Comparison of ENCODE assay signal across 17 mouse cellular contexts in genomic region chr2:74678891-74679595, GRCm38 (mm10). TPM values are rescaled to one million over a fixed set of nuclear protein-coding genes. Genes with fewer than 3 reads are reported as not detected.
DNase-seq lines count a peak whose midpoint lies in the region; ATAC-seq and TF ChIP-seq lines count a peak whose summit lies in the region.
"Had no signal": no experiment of that assay in that cellular context is flagged by ENCODE, and none has a peak within 500 bp of the region (broad histone marks: within the 10 kb centered on the region; RNA-seq: fewer than 3 reads in every experiment).

Hoxd11 (plus strand) TSS chr2:74679557.

- H3K79me2 ChIP-seq in heart, adult 2 months (replicated peaks; ENCODE audit: control insufficient read depth, insufficient read depth, low read length): no peaks in the 10 kb centered on the region

- no peak within 1 kb of the TSS for H3K27ac ChIP-seq in heart, adult 2 months
- H3K27ac ChIP-seq in liver, embryonic 11.5 days (ENCODE audit: low read depth, low read length): no peak within 1 kb of the TSS
- no peak within 1 kb of the TSS for H3K27ac ChIP-seq in liver, embryonic 12.5 days
- H3K27ac ChIP-seq in intestine, embryonic 14.5 days (ENCODE audit: low read depth): peak within 1 kb of the TSS; percentile 19; the same call in 1 of the 2 replicates
- peak within 1 kb of the TSS; percentile 82 for H3K27ac ChIP-seq in neural tube, embryonic 13.5 days (replicated peaks)
- H3K27ac ChIP-seq: hindbrain, embryonic 15.5 days; stomach, embryonic 15.5 days had no signal

- TF ChIP-seq CTCF in heart, adult 2 months (IDR thresholded peaks at IDR 0.05): no peak

- intact Hi-C loops in heart, adult 2 months (cut with DNase I): no loop called here

- H3K27me3 ChIP-seq in heart, adult 2 months (ENCODE audit: control insufficient read depth, insufficient read depth, low read length): peaks cover 43% of the 10 kb centered on the region
- peaks cover 100% of the 10 kb centered on the region for H3K27me3 ChIP-seq in liver, embryonic 11.5 days (replicated peaks; ENCODE audit: control insufficient read depth, insufficient read depth, low read length)
- H3K27me3 ChIP-seq in liver, embryonic 12.5 days (replicated peaks): peaks cover 100% of the 10 kb centered on the region
- peaks cover 100% of the 10 kb centered on the region for H3K27me3 ChIP-seq in intestine, embryonic 14.5 days (replicated peaks; ENCODE audit: control insufficient read depth, insufficient read depth, low read length)
- H3K27me3 ChIP-seq in neural tube, embryonic 13.5 days: peaks cover 99% of the 10 kb centered on the region

- WGBS in heart, adult 2 months: 5% methylated on average over 15 of the region's 15 CpGs
- 5% methylated on average over 15 of the region's 15 CpGs for WGBS in liver, embryonic 11.5 days
- 4% methylated on average over 15 of the region's 15 CpGs for WGBS in liver, embryonic 12.5 days (ENCODE audit: insufficient replicate concordance)
- WGBS in intestine, embryonic 14.5 days: 2% methylated on average over 15 of the region's 15 CpGs
- 2% methylated on average over 15 of the region's 15 CpGs for WGBS in neural tube, embryonic 13.5 days

- DNase-seq in heart, adult 11 months: peak; percentile 52
- no peak for DNase-seq in heart, adult 2 months
- no peak for DNase-seq in liver, embryonic 11.5 days (ENCODE audit: low spot score)
- DNase-seq in intestine, embryonic 14.5 days (ENCODE audit: low spot score): peak; percentile 58
- no peak for DNase-seq in ovary, postnatal 36 days (ENCODE audit: low spot score)
- DNase-seq in embryo, embryonic 10.5 days (ENCODE audit: low spot score): no peak
- DNase-seq: adrenal gland, adult 2 months; layer of hippocampus, postnatal 36 days; lung, adult 18-20 months; right cerebral cortex, postnatal 4 days had no signal

- TF ChIP-seq POLR2A in heart, adult 2 months (IDR thresholded peaks at IDR 0.05; ENCODE audit: insufficient read depth, low read depth, low read length): no peak

- H3K4me2 ChIP-seq in liver, embryonic 11.5 days: peak within 1 kb of the TSS; percentile 6; the same call in 1 of the 2 replicates
- no peak within 1 kb of the TSS for H3K4me2 ChIP-seq in liver, embryonic 12.5 days
- H3K4me2 ChIP-seq in intestine, embryonic 14.5 days (ENCODE audit: low read length): peak within 1 kb of the TSS; percentile 18; the same call in 1 of the 2 replicates
- H3K4me2 ChIP-seq in neural tube, embryonic 13.5 days: peak within 1 kb of the TSS; percentile 44
- H3K4me2 ChIP-seq: hindbrain, embryonic 15.5 days; midbrain, embryonic 11.5 days; stomach, embryonic 15.5 days had no signal

- TF ChIP-seq EP300 in heart, adult 2 months (IDR thresholded peaks at IDR 0.05; ENCODE audit: insufficient read depth, low read depth, low read length): no peak

- no peak within 1 kb of the TSS for H3K9ac ChIP-seq in heart, adult 2 months (ENCODE audit: low read depth, low read length)
- no peak within 1 kb of the TSS for H3K9ac ChIP-seq in liver, embryonic 11.5 days (ENCODE audit: low read depth, low read length)
- no peak within 1 kb of the TSS for H3K9ac ChIP-seq in liver, embryonic 12.5 days
- H3K9ac ChIP-seq in intestine, embryonic 14.5 days (ENCODE audit: low read length): no peak within 1 kb of the TSS
- peak within 1 kb of the TSS; percentile 75 for H3K9ac ChIP-seq in neural tube, embryonic 13.5 days
- H3K9ac ChIP-seq: hindbrain, embryonic 15.5 days; stomach, embryonic 15.5 days had no signal

- H3K9me3 ChIP-seq in liver, embryonic 11.5 days (ENCODE audit: control insufficient read depth, low read length): no peaks in the 10 kb centered on the region
- H3K9me3 ChIP-seq in liver, embryonic 12.5 days (replicated peaks): no peaks in the 10 kb centered on the region
- H3K9me3 ChIP-seq in intestine, embryonic 14.5 days (ENCODE audit: control insufficient read depth, low read length): no peaks in the 10 kb centered on the region
- no peaks in the 10 kb centered on the region for H3K9me3 ChIP-seq in neural tube, embryonic 13.5 days
- H3K9me3 ChIP-seq: hindbrain, embryonic 15.5 days; stomach, embryonic 15.5 days had no signal

- no peak for ATAC-seq in liver, embryonic 11.5 days (replicated peaks; ENCODE audit: low FRiP score)
- ATAC-seq in liver, embryonic 12.5 days: no peak
- ATAC-seq in intestine, embryonic 14.5 days (replicated peaks; ENCODE audit: low FRiP score, low TSS enrichment, low read depth): no peak
- ATAC-seq in neural tube, embryonic 13.5 days (ENCODE audit: low read depth): no peak
- ATAC-seq: forebrain, embryonic 14.5 days had no signal

- H3K36me3 ChIP-seq in heart, adult 2 months (ENCODE audit: control insufficient read depth, insufficient read depth, low read length): no peaks in the 10 kb centered on the region
- H3K36me3 ChIP-seq in liver, embryonic 11.5 days (ENCODE audit: control insufficient read depth, insufficient read depth, low read length): no peaks in the 10 kb centered on the region
- no peaks in the 10 kb centered on the region for H3K36me3 ChIP-seq in liver, embryonic 12.5 days
- H3K36me3 ChIP-seq in intestine, embryonic 14.5 days (ENCODE audit: control insufficient read depth, insufficient read depth, low read length): no peaks in the 10 kb centered on the region
- no peaks in the 10 kb centered on the region for H3K36me3 ChIP-seq in neural tube, embryonic 13.5 days
- H3K36me3 ChIP-seq: hindbrain, embryonic 15.5 days; stomach, embryonic 15.5 days had no signal

- H3K4me3 ChIP-seq in heart, adult 2 months: no peak within 1 kb of the TSS
- no peak within 1 kb of the TSS for H3K4me3 ChIP-seq in liver, embryonic 11.5 days (ENCODE audit: low read depth, low read length)
- H3K4me3 ChIP-seq in liver, embryonic 12.5 days: no peak within 1 kb of the TSS
- H3K4me3 ChIP-seq in intestine, embryonic 14.5 days (ENCODE audit: low read depth, low read length): peak within 1 kb of the TSS; percentile 27
- peak within 1 kb of the TSS; percentile 42 for H3K4me3 ChIP-seq in neural tube, embryonic 13.5 days
- H3K4me3 ChIP-seq: hindbrain, embryonic 15.5 days; stomach, embryonic 15.5 days had no signal

- H3K4me1 ChIP-seq in heart, adult 2 months (ENCODE audit: control insufficient read depth, insufficient read depth, low read length): no peaks in the 10 kb centered on the region
- peaks cover 7% of the 10 kb centered on the region; the same call in 1 of the 2 replicates for H3K4me1 ChIP-seq in liver, embryonic 11.5 days (replicated peaks; ENCODE audit: control insufficient read depth, insufficient read depth, low read length)
- peaks cover 13% of the 10 kb centered on the region for H3K4me1 ChIP-seq in liver, embryonic 12.5 days
- no peaks in the 10 kb centered on the region; the same call in 1 of the 2 replicates for H3K4me1 ChIP-seq in intestine, embryonic 14.5 days (replicated peaks; ENCODE audit: control insufficient read depth, insufficient read depth, low read length)
- peaks cover 15% of the 10 kb centered on the region for H3K4me1 ChIP-seq in neural tube, embryonic 13.5 days (replicated peaks)

RNA-seq across cellular contexts. Expression of gene Hoxd11, which starts in this region (rescaled TPM):
- not detected for total RNA-seq in heart, adult 2 months (2021)
- polyA plus RNA-seq in heart, adult 2 months (2012; rRNA removed): not detected in 2 replicates
- 0.14 and 0.44 TPM in 2 replicates for polyA plus RNA-seq in liver, embryonic 11.5 days (2014; fragmentation: Nextera tagmentation; extraction: Ambion mirVana)
- not detected in 2 replicates for polyA plus RNA-seq in liver, embryonic 12.5 days (2016; fragmentation: Nextera tagmentation; extraction: Ambion mirVana)
- polyA plus RNA-seq in intestine, embryonic 14.5 days (2014; fragmentation: Nextera tagmentation; extraction: Ambion mirVana): 3.6 and 4.2 TPM in 2 replicates
- polyA plus RNA-seq in neural tube, embryonic 13.5 days (2015; fragmentation: Nextera tagmentation; extraction: Ambion mirVana): 4.0 and 6.5 TPM in 2 replicates
- total RNA-seq: adrenal gland, adult 2 months; layer of hippocampus, postnatal 36 days; neutrophil, adult 5-6 weeks had no signal
- polyA plus RNA-seq: adrenal gland, adult 2 months; forebrain, embryonic 14.5 days; hindbrain, embryonic 15.5 days; midbrain, embryonic 11.5 days had no signal

Comparison
In these comparisons a context has a peak if more than half of its experiments do, and no peak if none do; other contexts are left out.
1. DNase-seq: peak in heart, adult 11 months (single experiment) and intestine, embryonic 14.5 days (single experiment); none in heart, adult 2 months (0 of 2), liver, embryonic 11.5 days (single experiment), ovary, postnatal 36 days (single experiment) and embryo, embryonic 10.5 days (single experiment).
2. H3K27ac ChIP-seq: peak in intestine, embryonic 14.5 days (single experiment) and neural tube, embryonic 13.5 days (single experiment); none in heart, adult 2 months (single experiment), liver, embryonic 11.5 days (single experiment) and liver, embryonic 12.5 days (single experiment).
3. H3K4me3 ChIP-seq: peak in intestine, embryonic 14.5 days (single experiment) and neural tube, embryonic 13.5 days (single experiment); none in heart, adult 2 months (single experiment), liver, embryonic 11.5 days (single experiment) and liver, embryonic 12.5 days (single experiment).